Mouse (Mus musculus) hindbrain, postnatal 0 days (tissue): ENCODE measurements around the gene Htr1f. TPM values are rescaled to one million over a fixed set of nuclear protein-coding genes. Genes with fewer than 3 reads are reported as not detected.

ENCODE experiments used
- ATAC-seq: fragments of 200-750 bp; cut with Nextera tagmentation; 2 replicates; pipeline ENCODE4 v1.8.0; 2017; ENCODE audit warnings: mild to moderate bottlenecking, moderate TSS enrichment, moderate library complexity
- DNase-seq: peaks from one replicate; pipeline ENCODE4 v3.0.0-alpha.2; 2015; ENCODE audit warnings: low spot score
- H3K27ac ChIP-seq: fragments of 300-500 bp; sonication (generic); 2 replicates; pipeline ENCODE4 v1.5.1; 2014; ENCODE audit warnings: mild to moderate bottlenecking
- H3K27me3 ChIP-seq: fragments of 300-500 bp; sonication (generic); 2 replicates; pipeline ENCODE4 v1.6.1; 2014; ENCODE audit warnings: low read length, mixed read lengths; ENCODE audit not compliant: insufficient read depth
- H3K36me3 ChIP-seq: fragments of 300-500 bp; sonication (generic); 2 replicates; pipeline ENCODE4 v1.6.1; 2014; ENCODE audit warnings: low read length, mixed read lengths; ENCODE audit not compliant: insufficient read depth
- H3K4me1 ChIP-seq: fragments of 300-500 bp; sonication (generic); 2 replicates; pipeline ENCODE4 v1.6.1; 2014; ENCODE audit warnings: antibody characterized with exemption, low read length, mixed read lengths; ENCODE audit not compliant: insufficient read depth
- H3K4me2 ChIP-seq: fragments of 300-500 bp; sonication (generic); 2 replicates; pipeline ENCODE4 v1.6.1; 2014; ENCODE audit warnings: low read depth, mild to moderate bottlenecking, low read length, moderate library complexity, mixed read lengths
- H3K4me3 ChIP-seq: fragments of 300-500 bp; sonication (generic); 2 replicates; pipeline ENCODE4 v1.5.1; 2014; ENCODE audit warnings: low read length
- H3K9ac ChIP-seq: fragments of 300-500 bp; sonication (generic); replicated peaks from 2 replicates; pipeline ENCODE4 v1.6.1; 2014; ENCODE audit warnings: mild to moderate bottlenecking, low read length, moderate library complexity, mixed read lengths
- H3K9me3 ChIP-seq: fragments of 300-500 bp; sonication (generic); 2 replicates; pipeline ENCODE4 v1.6.1; 2016; ENCODE audit warnings: low read length, mixed read lengths
- CTCF ChIP-seq: IDR thresholded peaks from 2 replicates; pipeline ENCODE4 v1.5.1; 2016; ENCODE audit warnings: antibody characterized with exemption, control low read depth, low read depth
- WGBS: fragments of 180-500 bp; shearing (Covaris S2); extraction: QIAGEN DNeasy Blood & Tissue Kit; methylation state at CpG from one replicate; pipeline ENCODE4 v1.1.7; 2014; 5-methylcytosine and 5-hydroxymethylcytosine counted together
- polyA plus RNA-seq: library from polyadenylated mRNA; unstranded; fragments of >200 nt; fragmentation: Nextera tagmentation; extraction: Ambion mirVana; gene quantifications from 2 replicates; pipeline ENCODE4 v1.2.1, GENCODE M21; 2015
- total RNA-seq: library from RNA; depleted of rRNA; stranded (reverse); fragments of >200 nt; gene quantifications from 2 replicates; pipeline ENCODE4 v1.2.3, GENCODE M21; 2014; rRNA removed

Htr1f gene
- total RNA-seq, result 0.31 and 1.7 TPM in 2 replicates
- 0.50 and 0.56 TPM in 2 replicates for polyA plus RNA-seq

GRCm38 (mm10) chr16:65105184-65105931 lies at the start of gene Htr1f:
Htr1f (minus strand) TSS chr16:65105854.
- H3K4me1 ChIP-seq, result no peaks in the 10 kb centered on the region
- H3K27ac ChIP-seq, result no peak within 1 kb of the TSS
- peak; percentile 39 for DNase-seq
- peak within 1 kb of the TSS; percentile 56 for H3K9ac ChIP-seq
- H3K4me2 ChIP-seq, result peak within 1 kb of the TSS; percentile 91
- H3K36me3 ChIP-seq, result no peaks in the 10 kb centered on the region
- ATAC-seq, result peak; percentile 73
- H3K27me3 ChIP-seq, result no peaks in the 10 kb centered on the region; the same call in 1 of the 2 replicates
- H3K4me3 ChIP-seq, result peak within 1 kb of the TSS; percentile 55
- H3K9me3 ChIP-seq, result no peaks in the 10 kb centered on the region
- no peak for TF ChIP-seq CTCF
- WGBS, result 5% methylated on average over 40 of the region's 41 CpGs

DNA sequence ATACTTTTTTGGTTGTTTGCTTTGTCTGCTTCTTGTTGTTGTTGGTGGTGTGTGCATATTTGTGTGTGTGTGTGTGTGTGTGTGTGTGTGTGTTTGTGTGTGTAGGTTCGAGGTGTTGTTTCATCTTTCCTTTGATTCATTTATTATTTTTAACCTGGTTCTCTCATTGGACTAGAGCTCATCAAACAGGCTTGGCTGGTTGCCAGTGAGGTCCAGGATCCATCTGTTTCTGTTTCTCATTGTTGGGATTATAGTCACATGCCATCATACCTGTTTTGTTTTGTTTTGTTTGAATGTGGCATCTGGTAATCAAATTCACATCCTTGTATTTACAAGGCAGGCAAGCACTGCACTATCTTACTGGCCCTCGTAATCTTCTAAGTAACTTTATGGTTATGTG lies 34.1 kb upstream of the Htr1f start:
- ATAC-seq, result no peak
- no peaks in the 10 kb centered on the region for H3K27me3 ChIP-seq
- no peak overlapping the region for H3K4me2 ChIP-seq
- no peak for TF ChIP-seq CTCF
- no peak overlapping the region for H3K4me3 ChIP-seq
- H3K36me3 ChIP-seq, result no peaks in the 10 kb centered on the region
- peak; percentile 18 for DNase-seq
- no peaks in the 10 kb centered on the region for H3K9me3 ChIP-seq
- H3K4me1 ChIP-seq, result no peaks in the 10 kb centered on the region
- WGBS, result 71% methylated on average over 2 of the region's 2 CpGs
- H3K9ac ChIP-seq, result no peak overlapping the region
- no peak overlapping the region for H3K27ac ChIP-seq

DNA sequence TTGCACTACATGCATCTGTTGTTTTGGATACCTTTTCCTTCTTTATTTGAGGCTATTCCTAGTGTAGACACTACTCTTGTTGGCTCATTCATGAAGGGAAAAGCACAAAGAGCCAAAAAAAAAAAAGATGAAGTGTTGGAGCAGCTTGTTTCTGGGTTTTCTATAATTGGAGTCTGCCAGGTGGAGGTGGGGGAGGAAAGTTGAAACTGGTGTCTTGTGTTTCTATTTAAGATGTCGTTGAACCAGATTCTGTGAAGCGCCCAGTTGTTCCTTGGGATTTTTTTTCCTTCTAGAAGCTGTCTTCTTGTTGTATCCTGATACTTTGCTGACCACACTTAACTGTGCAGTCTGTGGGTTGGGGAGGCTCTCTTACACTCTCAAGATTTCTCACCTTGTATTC lies 23.7 kb upstream of the Htr1f start:
- no peak for DNase-seq
- H3K27me3 ChIP-seq, result no peaks in the 10 kb centered on the region
- no peak overlapping the region for H3K9ac ChIP-seq
- WGBS, result 91% methylated on average over 2 of the region's 2 CpGs
- H3K36me3 ChIP-seq, result no peaks in the 10 kb centered on the region
- no peaks in the 10 kb centered on the region for H3K9me3 ChIP-seq
- no peak overlapping the region for H3K4me3 ChIP-seq
- no peak overlapping the region for H3K4me2 ChIP-seq
- no peak for ATAC-seq
- no peak overlapping the region for H3K27ac ChIP-seq
- TF ChIP-seq CTCF, result no peak
- no peaks in the 10 kb centered on the region for H3K4me1 ChIP-seq

GRCm38 (mm10) chr16:65127846-65128245 lies 22.2 kb upstream of the Htr1f start:
- DNase-seq (no peak), ATAC-seq (no peak)
- Histone ChIP-seq H3K4me3 (no peak overlapping the region), H3K27me3 (no peaks in the 10 kb centered on the region), H3K36me3 (no peaks in the 10 kb centered on the region), H3K9ac (no peak overlapping the region), H3K9me3 (no peaks in the 10 kb centered on the region), H3K27ac (no peak overlapping the region), H3K4me2 (no peak overlapping the region), H3K4me1 (no peaks in the 10 kb centered on the region)
- WGBS, result 91% methylated on average over 3 of the region's 3 CpGs
- TF ChIP-seq CTCF, result no peak

DNA sequence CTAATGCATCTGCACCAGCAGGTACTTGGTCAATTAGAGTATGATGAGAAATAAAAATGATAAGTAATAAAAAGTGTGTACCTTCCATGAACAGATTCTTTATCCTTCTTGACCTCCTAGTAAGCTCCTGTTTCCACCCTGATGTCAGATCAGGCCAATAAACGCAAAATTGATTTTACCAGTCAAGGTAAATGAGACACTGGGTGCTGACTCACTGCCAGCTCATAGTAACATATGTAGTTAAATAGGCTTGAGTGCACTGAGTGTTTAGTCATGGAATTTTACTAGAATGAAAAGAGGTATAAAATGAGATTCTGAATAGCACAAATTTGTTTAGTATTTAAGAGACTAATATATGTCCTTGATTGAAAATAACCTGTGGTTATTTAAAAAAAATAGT lies 6.6 kb upstream of the Htr1f start:
- Histone ChIP-seq H3K4me2 (no peak overlapping the region), H3K9ac (no peak overlapping the region), H3K27me3 (no peaks in the 10 kb centered on the region), H3K4me1 (no peaks in the 10 kb centered on the region), H3K4me3 (no peak overlapping the region), H3K36me3 (no peaks in the 10 kb centered on the region), H3K9me3 (no peaks in the 10 kb centered on the region), H3K27ac (no peak overlapping the region)
- DNase-seq (no peak), ATAC-seq (no peak)
- no peak for TF ChIP-seq CTCF
- WGBS, result 84% methylated on average over 1 of the region's 1 CpGs

GRCm38 (mm10) chr16:65093552-65093951 lies 12.1 kb downstream of the Htr1f start:
- no peak overlapping the region for H3K4me2 ChIP-seq
- H3K27me3 ChIP-seq, result no peaks in the 10 kb centered on the region
- 93% methylated on average over 5 of the region's 5 CpGs for WGBS
- DNase-seq, result no peak
- H3K27ac ChIP-seq, result no peak overlapping the region
- no peaks in the 10 kb centered on the region for H3K9me3 ChIP-seq
- H3K9ac ChIP-seq, result no peak overlapping the region
- H3K4me3 ChIP-seq, result no peak overlapping the region
- no peak for ATAC-seq
- no peaks in the 10 kb centered on the region for H3K36me3 ChIP-seq
- H3K4me1 ChIP-seq, result no peaks in the 10 kb centered on the region
- no peak for TF ChIP-seq CTCF

DNA sequence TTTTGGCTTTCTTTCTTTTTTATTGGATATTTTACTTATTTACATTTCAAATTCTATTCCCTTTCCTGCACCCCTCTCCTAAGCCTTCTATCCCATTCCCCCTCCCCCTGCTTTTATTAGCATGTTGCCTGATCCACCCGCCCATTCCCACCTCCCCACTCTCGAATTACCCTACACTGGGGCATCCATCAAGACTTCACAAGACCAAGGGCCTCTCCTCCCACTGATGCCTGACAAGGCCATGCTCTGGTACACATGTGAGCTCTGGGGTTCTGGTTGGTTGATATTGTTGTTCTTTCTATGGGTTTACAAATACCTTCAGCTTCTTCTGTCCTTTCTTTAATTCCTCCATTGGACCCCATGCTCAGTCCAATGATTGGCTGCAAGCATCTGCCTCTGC lies 22.2 kb downstream of the Htr1f start:
- Histone ChIP-seq H3K9me3 (no peaks in the 10 kb centered on the region), H3K9ac (no peak overlapping the region), H3K4me3 (no peak overlapping the region), H3K27me3 (no peaks in the 10 kb centered on the region), H3K27ac (no peak overlapping the region), H3K4me2 (no peak overlapping the region), H3K4me1 (no peaks in the 10 kb centered on the region), H3K36me3 (no peaks in the 10 kb centered on the region)
- ATAC-seq, result no peak
- 15% methylated on average over 2 of the region's 2 CpGs for WGBS
- TF ChIP-seq CTCF, result no peak
- no peak for DNase-seq
